Mouse (Mus musculus) mouse embryonic stem cell (cell line): Measurements from ENCODE around the gene Neurl1b.

Experiments used
- in situ Hi-C, 2 experiments: fragments of 300-500 bp; cut with MboI; formaldehyde crosslinking; loops; 1 replicate in 1 of 2; 3 replicates in 1 of 2; pipeline ENCODE4 v1.14.3; 2019 to 2020; ENCODE audit warnings: low sequenced_read_pairs in 2 of 2, low pct_unique_long_range_greater_than_20kb in 1 of 2, mixed read lengths in 1 of 2; ENCODE audit not compliant: unreplicated experiment in 1 of 2

The Neurl1b gene

DNA sequence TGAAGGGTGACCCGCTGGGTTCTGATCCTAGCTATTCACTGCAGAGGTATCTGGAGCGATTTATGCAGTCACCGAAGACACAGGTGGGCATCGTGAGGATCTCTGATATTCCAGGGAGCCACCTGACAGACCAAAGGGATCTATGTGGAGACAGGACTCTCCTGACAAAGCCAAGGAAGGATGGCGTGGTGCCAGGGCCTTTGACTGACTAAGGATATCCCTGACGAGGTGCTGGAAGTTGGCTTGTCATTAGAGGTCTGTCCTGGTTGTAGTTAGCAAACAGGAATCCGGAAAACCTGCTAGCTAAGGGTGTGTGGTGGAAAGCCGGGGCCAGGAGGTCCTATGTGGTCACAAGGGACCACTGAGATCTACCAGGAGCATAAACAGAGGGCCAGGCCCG lies 25.4 kb upstream of the Neurl1b start:
- in situ Hi-C loops: no loop called here

DNA sequence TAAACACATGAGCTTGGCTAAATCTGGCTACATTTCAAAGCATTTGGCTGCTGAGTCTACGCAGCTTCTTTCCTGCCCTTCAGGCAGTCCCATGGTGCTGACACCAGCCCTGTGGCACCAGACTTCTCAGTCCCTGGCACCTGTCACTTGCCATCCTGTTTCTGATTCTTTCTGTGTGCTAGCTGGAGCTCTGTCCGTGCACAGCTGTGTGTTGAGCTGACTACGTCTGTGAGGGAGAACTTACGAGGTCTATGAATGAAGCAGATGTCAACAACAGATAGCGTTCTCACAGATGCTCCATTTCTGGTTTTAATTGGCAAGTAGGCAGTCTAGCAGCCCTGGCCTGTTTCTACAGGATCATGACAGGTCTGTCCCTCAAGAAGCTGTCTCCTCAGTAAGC lies 24.0 kb upstream of the Neurl1b start:
- in situ Hi-C loops: no loop called here

DNA sequence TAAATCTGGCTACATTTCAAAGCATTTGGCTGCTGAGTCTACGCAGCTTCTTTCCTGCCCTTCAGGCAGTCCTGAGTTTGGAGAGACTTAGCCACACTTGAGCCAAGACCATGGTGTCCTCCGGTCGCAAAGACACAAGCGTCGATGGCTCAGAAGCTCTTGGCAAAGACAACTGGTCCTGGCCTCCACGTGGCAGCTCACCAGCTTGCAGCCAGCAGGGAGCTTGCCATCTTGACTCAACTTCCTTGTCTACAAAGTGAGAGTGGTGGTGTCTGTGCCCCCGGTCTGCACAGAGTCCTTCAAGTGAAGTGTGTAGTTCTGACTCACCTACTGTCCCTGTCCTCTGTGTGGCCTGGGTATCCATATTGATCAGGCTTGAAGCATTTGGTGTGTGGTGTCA lies 22.3 kb upstream of the Neurl1b start:
- in situ Hi-C loops: no loop called here

DNA sequence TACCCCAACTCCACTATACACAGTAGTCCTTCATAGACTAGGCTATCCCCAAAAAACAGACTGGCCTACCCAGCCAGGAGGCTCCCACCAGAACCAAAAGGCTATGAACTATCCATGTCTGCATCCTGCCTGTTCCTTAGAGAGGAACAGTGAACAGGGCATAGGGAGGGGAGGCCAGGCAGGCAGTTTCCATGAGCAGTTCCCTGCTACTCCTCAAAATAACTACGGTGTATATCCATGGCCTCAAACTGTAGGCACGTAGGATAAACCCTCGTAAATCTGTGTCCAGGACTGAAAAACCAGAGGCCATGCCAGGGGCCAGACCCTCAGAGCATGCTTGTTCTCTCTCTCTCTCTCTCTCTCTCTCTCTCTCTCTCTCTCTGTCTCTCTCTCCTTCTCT lies 17.9 kb upstream of the Neurl1b start:
- in situ Hi-C loops: no loop called here

DNA sequence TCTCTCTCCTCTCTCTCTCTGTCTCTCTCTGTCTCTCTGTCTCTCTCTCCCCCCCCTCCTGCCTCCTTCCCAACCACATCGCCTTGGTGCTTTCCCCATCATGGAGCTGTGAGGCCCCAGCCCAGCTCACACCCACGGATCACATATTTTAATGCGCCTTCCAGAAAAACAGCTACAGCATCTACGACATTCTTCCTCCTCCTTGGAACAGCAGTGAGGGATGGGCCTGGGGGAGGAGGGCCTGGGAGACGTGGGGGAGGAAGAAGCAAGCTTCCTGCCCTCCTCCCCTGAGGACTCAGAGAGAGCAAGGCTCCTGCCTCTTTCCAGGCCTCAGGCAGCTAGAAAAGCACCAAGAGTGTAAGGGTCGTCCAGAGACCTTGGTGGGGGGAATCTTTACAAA lies 17.3 kb upstream of the Neurl1b start:
- in situ Hi-C loops: no loop called here

DNA sequence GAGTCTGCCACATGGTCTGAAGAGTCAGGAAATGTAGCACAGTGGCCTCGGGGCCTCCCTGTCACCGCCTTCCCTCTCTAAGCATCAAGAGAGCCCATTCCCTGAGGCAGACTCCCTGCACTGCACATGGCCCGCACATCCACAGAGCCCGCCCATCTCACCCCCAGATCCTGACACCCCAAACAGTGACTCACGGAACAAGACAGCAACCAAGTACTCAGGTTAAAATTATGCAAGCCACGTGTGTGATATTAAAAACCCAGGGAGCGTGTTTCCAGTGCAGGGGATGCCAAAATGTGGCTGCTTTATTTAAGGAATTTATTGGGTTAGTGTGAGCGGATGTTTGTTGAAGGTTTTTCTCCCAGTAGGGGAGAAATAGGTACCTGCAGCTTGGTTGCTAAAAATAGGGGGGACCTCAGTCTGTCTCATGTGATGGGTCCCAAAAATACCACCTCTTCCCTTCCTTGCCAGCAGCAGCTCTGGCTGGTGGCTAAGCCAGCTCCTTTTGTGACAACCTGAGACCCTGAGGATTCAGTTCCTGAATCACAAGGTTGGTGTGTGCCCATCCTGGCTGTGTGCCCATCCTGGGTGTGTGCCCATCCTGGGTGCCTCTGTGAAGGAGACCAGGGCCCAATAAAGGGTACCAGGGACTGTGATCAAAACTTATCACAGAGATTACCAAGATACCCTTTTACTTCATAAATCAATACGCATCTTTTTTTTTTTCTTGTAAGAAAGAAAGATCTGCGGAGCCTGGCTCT lies 9.1 kb upstream of the Neurl1b start:
- in situ Hi-C loops: no loop called here

DNA sequence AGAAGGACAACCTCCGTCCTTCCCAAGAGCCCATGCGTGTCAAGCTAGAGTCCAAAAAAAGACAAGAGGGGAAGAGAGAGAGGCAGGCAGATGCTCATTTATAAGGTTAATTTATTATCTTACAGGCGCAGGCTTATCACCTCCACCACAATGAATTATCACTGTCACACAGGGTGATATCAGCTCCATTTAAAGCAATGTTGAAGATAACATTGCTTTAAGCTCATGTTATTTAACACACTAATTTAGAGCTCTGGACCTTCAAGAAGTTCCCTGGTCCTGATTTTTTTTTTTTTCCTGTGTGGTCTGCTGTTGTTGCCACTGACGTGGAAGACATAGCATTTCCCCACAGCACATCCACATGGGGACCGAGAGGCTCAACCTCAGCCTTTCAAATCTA lies 1.7 kb upstream of the Neurl1b start:
- in situ Hi-C loops: no loop called here

DNA sequence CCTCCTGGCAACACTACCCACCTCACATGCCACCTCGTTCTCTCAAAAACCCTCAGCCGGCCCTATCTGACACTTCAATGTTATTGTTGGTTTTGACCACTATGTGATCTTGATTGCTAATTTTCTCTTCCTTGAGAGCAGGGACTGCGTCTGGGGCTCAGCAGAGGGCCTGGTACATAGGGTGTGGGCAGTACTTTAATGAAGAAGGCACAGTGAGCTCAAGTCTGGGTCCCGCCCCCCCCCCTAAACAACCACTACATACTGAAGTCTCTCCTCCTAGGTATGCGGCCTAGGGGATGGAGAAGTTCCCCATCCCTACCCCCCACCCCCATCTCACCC lies 476 bp upstream of the Neurl1b start:
- in situ Hi-C loops: no loop called here

DNA sequence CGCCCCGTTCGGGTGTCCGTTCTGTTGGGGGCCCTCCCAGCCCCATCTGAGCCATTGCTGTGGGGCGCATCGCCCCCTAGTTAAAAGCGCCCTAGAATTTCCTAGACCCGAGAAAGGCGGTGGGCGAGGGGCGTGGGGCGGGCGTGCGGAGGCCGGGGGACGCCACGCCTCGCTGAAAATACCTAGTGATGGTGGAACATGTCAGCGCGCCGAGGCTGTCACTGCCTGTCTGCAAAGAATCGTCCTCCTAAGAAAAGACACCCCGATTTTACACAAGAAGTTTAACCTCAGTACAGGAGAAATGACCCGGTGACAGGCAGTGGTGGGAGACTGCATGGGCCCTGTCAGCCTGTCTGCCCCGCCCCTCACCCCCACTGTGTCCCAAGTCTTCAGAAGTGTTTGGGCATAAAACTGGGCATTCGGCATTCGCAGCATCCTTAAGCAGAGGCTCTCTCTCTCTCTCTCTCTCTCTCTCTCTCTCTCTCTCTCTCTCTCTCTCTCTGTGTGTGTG lies 781 bp downstream of the Neurl1b start:
- in situ Hi-C loops: no loop called here

DNA sequence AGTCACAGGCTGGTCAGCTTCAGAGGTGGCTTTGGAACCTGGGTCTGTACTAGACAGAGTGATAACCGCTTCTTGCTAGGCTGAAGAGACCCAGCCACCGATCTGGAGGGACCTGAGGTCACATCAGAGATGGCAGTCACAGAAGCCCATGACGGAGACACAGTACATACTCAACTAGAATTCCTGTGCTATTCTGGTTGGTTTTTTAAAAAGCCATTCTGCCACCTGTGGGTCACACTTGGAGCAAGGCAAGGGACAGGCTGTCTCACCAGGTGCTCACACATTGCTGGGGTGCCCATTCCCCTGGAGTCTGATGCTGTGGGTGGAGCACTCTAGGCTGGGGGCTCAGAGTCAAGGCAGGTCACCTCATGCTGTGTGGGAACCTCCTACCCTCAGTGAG lies 1.5 kb downstream of the Neurl1b start:
- in situ Hi-C loops: no loop called here

DNA sequence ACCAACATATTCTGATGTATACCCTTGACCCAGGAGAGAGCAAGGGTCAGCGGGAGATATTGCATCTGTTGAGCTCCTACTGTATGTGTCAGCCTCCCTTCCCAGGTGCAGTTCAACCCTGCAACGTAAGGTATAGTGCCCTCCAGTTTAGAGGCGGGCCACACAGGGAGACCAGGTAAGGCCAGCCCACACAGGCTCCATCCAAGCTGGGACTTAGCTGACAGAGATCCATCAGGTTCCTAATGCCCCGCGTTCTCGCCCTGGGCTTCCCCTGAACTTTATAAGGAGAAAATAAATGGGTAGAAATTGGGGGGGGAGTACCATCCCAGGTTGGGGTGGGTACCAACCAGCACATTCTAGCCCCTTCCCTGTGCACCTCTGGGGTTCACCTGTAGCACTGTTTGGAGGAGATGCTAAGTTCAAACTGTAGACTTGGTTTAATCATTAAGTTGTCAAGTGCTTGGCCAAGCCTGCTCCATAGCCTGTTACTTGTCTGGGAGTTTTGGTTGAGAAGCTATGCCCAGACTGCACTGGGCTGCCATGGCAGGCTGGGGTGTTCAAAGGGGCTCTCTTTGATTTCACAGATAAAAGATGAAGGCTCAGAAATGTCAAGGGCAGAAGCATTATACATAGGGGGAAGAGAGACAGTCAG lies 3.3 kb downstream of the Neurl1b start:
- in situ Hi-C loops: no loop called here

DNA sequence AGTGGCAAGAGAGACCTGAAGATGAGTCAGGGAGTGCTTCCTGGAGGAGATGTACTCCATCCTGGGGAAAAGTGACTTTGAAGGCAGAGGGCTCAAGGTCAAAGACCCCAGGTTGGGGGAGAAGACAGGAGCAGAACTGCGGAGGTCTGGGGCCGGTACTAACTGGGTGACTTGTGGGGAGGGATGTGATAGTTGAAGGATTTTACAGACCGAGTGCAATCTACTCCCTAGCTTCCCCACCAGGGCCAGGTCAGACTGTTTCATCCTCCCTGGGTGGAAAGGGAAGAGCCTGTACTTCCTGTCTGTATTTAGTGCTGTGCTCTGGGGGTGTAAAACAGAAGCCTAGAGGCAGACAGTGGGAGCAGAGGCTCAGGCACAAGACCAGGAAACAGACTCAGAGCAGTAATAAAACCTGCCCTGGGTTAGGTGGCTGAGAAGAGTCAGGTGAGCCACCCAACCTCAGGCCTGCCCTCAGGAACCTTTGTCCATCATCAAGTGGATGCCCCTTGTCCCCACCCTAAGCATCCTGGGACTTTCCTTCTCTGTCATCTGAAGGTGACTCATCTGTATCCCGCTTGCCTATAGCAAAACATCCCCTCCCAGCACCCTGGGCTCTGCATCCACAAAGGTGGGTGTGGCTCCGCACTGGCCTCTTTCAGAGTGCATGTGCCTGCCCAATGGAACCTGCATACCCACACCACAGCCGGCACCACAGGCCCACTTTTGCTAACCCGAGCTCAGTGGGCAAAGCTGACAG lies 6.0 kb downstream of the Neurl1b start:
- in situ Hi-C loops: no loop called here

DNA sequence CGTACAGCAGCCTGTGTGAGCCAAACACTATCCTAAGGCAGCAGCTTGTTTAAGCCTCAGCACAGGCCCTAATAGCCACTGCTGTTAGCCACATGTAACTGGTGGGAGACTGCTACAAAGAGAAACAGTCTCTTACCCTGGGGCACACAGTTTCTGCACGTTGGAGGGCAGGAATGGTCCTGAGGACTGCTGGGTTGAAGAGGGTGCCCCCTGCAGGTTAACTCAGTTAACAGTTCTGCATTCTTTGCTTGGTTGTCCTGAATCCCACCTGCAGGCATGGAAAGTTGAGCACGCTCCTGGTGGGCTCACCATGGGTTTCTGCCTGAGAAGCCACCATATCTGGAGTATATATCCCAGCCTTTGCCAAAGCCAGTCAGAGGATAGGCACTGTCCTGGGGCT lies 6.9 kb downstream of the Neurl1b start:
- in situ Hi-C loops: no loop called here

DNA sequence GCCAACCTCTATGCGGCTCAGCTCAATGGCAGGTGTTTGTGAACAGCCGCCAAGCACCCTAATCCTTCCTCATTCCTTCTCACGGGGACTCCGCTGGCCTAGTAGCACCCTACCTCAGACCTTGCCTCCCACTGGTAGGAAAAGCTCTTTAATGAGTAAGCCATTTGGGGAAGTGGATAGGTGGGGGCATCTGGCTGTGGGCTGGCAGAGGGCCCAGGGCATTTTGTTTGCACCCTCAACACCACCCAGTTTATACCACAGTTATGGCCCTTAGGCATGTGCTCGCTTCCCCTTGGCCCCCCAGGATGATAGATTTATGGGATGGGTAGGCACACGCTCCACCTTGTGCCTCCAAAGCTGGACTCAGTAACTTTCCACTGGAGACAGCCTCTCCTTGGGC lies 7.8 kb downstream of the Neurl1b start:
- in situ Hi-C loops: no loop called here

DNA sequence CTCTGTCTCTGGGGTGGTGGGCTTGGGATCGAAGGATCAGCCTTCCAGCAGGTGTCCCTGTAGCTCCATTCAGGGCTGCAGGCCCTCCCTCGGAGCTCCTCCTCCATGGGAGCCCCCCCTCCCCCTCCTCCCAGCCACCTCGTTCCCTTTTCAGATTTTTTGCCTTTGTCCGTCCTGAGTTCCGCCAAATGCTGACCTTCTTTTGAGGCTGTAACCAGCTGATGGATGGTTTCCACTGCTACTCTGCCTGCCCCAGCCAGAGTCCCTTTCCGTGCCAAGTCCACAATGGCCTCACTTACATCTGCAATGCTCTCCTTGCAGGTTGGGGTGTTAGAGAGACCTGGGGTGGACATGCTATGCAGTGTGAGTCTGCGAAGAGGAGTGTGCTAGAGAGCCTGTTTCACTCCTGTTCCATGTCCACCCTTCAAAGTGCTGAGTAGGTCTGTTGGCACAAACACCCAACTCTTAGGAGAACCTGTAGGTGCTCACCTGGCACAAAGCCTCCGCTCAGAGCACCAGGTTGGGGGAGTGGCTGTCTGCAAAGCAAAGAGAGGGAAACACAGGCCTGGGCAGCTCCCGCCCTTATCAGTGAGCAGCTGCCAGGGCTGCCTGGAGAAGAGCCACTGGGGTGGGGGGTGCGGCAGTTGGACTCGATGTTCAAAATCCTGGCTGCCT lies 9.5 kb downstream of the Neurl1b start:
- in situ Hi-C loops: no loop called here

DNA sequence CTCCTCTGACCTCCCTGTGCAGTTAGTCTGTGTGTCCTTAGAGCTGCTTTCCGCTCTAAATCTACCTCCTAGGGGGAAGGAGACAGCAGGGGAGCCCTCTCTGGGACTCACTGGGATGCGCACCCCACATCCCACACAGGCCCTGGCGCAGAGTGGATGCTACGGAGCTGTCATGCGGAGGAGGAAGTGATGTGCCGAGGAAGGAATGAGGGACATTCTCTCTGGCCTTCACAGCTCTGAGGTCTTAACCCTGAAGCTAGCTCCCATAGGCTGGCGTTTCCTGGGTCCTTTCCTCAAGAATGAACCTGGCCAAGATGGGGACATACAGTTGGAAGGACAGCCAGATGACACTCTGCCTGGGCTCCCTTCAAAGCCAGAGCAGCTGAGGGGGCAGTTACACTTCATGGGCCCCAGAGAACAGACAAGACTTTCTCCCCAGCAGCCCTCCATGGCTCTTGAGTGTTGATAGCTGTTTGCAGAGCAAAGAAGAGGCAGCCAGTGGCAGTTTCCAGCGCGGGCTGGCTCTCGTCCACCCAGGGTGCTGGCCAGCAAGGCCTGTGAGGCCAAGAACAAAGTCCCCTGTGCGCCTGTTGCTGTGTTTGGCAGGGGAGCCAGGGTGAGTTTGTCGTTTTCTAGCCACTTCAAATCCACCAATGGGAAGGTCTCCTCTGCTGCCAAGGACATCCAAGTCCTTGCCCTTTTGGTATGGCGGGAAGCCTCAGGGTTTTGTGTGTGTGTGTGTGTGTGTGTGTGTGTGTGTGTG lies 10.5 kb downstream of the Neurl1b start:
- in situ Hi-C loops: no loop called here

DNA sequence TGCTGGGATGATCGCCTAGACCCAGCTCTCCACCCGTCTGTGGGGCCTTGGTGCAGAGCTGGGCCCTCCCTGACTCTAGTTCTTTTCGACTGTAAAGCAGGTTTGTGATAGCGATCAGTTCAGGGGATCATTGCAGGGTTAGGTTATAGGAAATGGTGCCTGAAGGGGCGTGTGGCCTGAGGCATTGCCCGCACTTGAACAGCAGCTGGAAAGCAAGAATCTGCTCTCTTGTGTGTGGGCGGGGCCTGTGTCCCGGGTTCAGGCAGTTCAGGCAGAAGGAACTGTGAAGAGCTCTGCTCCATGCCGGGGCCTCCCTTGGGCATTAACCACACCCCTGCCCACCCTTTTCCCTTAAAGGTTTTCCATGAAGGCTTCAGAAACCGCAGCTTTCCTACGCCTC lies 18.7 kb downstream of the Neurl1b start:
- in situ Hi-C loops: no loop called here

DNA sequence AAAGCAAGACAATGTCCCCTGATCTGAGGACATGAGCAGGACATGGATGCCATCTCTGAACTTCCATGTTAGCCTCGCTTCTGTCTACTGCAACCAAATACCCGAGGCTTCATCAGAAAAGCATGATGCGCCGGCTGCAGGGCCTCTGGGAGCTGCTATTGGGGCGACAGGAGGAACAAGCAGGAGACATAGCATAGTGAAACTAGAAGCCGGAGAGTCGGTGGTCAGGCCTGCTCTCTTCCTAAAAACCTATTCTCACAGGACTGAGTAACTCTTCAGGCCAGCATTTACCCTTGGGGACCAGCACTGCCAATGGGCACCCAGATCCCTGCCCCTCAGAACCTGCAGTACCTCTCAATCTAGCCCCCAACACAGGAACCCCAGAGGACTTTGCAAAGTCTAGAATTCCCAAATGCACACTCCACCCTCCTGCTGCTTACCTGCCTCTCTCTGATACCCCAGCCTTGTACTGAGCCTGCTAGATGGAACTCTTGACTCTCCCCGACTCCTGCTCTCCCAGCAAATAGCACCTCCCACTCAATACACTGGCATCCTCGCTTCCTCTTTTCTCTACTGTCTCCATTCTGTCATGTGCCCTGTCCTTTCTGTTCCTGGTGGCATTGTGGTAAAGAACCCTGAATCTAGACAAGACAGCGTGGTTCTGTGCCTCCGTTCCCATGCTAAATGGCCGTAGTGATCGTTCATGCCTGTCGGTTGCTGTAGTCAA lies 22.6 kb downstream of the Neurl1b start:
- in situ Hi-C loops: no loop called here
